Mouse (Mus musculus): ENCODE measurements around the gene Relb. TPM values are rescaled to one million over a fixed set of nuclear protein-coding genes. Genes with fewer than 3 reads are reported as not detected.

Relb gene
- polyA plus RNA-seq (2014; fragmentation: Illumina TruSeq; extraction: RNeasy Lipid Tissue Mini Kit (QIAGEN cat#74804); ENCODE audit: low read depth, low replicate concordance), result 0.11 TPM

DNA sequence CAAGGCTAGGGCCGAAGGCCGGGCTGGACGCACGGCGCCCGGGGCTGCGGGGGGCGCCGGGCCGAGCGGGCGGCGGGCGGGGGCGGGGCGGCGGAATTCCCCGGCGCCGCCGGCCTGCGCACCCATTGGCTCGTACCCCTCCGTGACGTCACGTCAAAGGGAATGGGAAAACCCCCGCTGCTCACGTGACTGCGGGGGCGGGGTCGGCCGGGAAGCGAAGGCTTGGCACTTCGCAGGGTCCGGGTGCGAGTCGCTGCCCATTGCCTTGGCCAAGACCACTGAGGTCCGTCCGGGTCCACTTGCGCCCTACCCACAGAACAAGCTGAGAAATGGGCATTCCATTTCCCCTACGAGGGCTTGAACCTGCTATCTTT, at the start of gene Relb:
TSS of gene Relb (minus strand) at position 78 of the 374 bp plus-strand sequence.

GRCm38 (mm10) chr7:19677872-19678271, 48.6 kb upstream of the Relb start, which contains the start of gene Apoc2:
Gene Apoc2, minus strand, starts transcription at chr7:19677941.

DNA sequence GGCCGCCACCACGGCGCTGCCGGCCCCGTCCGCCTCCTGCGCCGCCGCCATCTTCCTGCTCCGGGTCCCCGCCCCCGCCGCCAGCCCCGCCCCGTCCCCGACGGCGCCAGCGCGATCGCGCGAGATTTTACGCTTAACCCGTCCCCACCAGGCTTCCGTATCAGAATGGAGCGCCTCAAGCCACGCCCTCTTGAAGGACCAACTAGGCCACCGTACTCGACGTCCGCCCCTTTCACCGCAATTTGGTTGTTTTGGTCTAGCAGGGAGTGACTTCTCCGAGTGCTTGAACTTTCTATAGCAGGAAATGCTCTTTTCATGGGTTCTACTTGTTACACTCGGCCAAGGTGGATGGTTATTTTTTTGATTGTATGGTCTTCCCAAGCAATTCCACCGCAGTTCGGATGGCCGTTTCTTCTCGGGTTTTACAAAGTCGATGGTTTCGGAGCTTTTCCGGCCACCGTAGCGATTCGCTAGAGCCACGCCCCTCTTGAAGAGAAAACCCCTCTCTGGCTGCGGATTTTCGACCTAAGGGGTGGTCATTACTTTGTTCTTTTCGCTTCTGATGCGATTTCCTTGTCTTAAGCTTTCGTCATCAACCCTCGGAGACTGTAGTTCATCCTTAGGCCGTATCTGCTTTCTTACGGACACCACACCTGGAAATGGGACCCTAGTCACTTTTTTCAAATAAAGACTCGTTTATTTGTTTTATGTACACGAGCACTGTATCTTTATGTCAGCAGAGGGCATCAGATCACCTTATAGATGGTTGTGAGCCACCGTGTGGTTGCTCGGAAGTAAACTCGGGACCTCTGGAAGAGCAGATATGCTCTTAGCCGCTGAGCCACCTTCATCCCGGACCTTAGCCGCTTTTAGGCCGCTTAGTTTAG, 36.0 kb upstream of the Relb start, which contains the start of gene Clptm1:
TSS of gene Clptm1 (minus strand) at position 79 of the 887 bp plus-strand sequence.

DNA sequence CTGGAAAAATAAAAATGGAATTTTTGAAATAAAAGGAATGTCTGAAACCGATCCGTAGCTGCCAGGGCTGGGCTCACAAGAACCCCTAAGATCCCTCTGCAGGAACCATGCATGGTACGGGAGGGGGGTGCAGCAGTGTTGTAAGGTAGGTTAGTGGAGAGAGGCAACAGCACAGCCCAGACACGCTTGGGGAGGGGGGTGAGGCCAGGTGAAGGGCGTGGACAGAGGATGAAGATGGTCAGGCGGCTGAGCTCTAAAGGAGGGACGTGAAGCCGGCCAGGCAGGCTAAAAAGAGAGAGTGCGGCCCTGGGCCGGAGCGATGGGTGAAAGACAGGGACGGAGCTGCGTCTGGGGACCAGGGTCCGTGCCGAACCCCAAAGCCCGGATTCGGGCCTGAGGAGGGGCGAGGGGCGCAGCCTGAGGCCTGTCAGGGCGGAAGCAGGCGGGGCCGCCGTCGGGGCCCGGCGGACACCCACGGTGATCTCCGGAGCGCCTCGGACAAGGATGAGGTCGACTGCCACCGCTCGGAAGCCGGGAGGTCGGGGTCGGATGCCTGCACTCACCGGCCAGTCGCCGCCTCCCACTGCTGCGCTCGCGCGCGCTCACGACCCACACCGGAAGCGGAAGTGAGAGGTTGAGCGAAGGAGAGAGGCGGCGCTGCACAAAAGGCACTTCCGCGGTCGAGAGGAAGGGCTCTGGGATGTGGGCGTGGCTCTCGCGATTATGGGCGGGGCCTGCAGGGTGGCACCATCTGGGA, 25.2 kb downstream of the Relb start, which contains the start of gene Clasrp:
TSS of gene Clasrp (minus strand) at position 638 of the 757 bp plus-strand sequence.

GRCm38 (mm10) chr7:19577141-19577852, 51.9 kb downstream of the Relb start, which contains the start of the genes Zfp296 and Gemin7:
Gene Zfp296, plus strand, starts transcription at chr7:19577287.
Gene Gemin7, minus strand, starts transcription at chr7:19577595.

GRCm38 (mm10) chr7:19562643-19563410, 66.4 kb downstream of the Relb start, which contains the start of gene Ppp1r37:
Gene Ppp1r37, minus strand, starts transcription at chr7:19563076.

Other genes with a start within 250 kb of the Relb start
- gene Ercc2, start 247.4 kb downstream of the Relb start, polyA plus RNA-seq (2014; fragmentation: Illumina TruSeq; extraction: RNeasy Lipid Tissue Mini Kit (QIAGEN cat#74804); ENCODE audit: low read depth, low replicate concordance), result 0.40 TPM
- not detected for gene Klc3, start 225.3 kb downstream of the Relb start, polyA plus RNA-seq (2014; fragmentation: Illumina TruSeq; extraction: RNeasy Lipid Tissue Mini Kit (QIAGEN cat#74804); ENCODE audit: low read depth, low replicate concordance)
- gene Ckm, start 224.7 kb downstream of the Relb start, polyA plus RNA-seq (2014; fragmentation: Illumina TruSeq; extraction: RNeasy Lipid Tissue Mini Kit (QIAGEN cat#74804); ENCODE audit: low read depth, low replicate concordance), result not detected
- gene Mark4, start 170.6 kb downstream of the Relb start, polyA plus RNA-seq (2014; fragmentation: Illumina TruSeq; extraction: RNeasy Lipid Tissue Mini Kit (QIAGEN cat#74804); ENCODE audit: low read depth, low replicate concordance), result 0.82 TPM
- gene Exoc3l2, start 166.1 kb downstream of the Relb start, polyA plus RNA-seq (2014; fragmentation: Illumina TruSeq; extraction: RNeasy Lipid Tissue Mini Kit (QIAGEN cat#74804); ENCODE audit: low read depth, low replicate concordance), result 0.34 TPM
- 1.6 TPM for gene Bloc1s3, start 121.1 kb downstream of the Relb start, polyA plus RNA-seq (2014; fragmentation: Illumina TruSeq; extraction: RNeasy Lipid Tissue Mini Kit (QIAGEN cat#74804); ENCODE audit: low read depth, low replicate concordance)
- not detected for gene Trappc6a, start 121.0 kb downstream of the Relb start, polyA plus RNA-seq (2014; fragmentation: Illumina TruSeq; extraction: RNeasy Lipid Tissue Mini Kit (QIAGEN cat#74804); ENCODE audit: low read depth, low replicate concordance)
- gene Nkpd1, start 111.6 kb downstream of the Relb start, polyA plus RNA-seq (2014; fragmentation: Illumina TruSeq; extraction: RNeasy Lipid Tissue Mini Kit (QIAGEN cat#74804); ENCODE audit: low read depth, low replicate concordance), result not detected
- gene Ppp1r37, start 66.4 kb downstream of the Relb start, polyA plus RNA-seq (2014; fragmentation: Illumina TruSeq; extraction: RNeasy Lipid Tissue Mini Kit (QIAGEN cat#74804); ENCODE audit: low read depth, low replicate concordance), result 1.3 TPM
- not detected for gene Zfp296, start 52.2 kb downstream of the Relb start, polyA plus RNA-seq (2014; fragmentation: Illumina TruSeq; extraction: RNeasy Lipid Tissue Mini Kit (QIAGEN cat#74804); ENCODE audit: low read depth, low replicate concordance)
- 10.5 TPM for gene Gemin7, start 51.8 kb downstream of the Relb start, polyA plus RNA-seq (2014; fragmentation: Illumina TruSeq; extraction: RNeasy Lipid Tissue Mini Kit (QIAGEN cat#74804); ENCODE audit: low read depth, low replicate concordance)
- gene Clasrp, start 25.0 kb downstream of the Relb start, polyA plus RNA-seq (2014; fragmentation: Illumina TruSeq; extraction: RNeasy Lipid Tissue Mini Kit (QIAGEN cat#74804); ENCODE audit: low read depth, low replicate concordance), result 1.7 TPM
- 20.7 TPM for gene Clptm1, start 35.6 kb upstream of the Relb start, polyA plus RNA-seq (2014; fragmentation: Illumina TruSeq; extraction: RNeasy Lipid Tissue Mini Kit (QIAGEN cat#74804); ENCODE audit: low read depth, low replicate concordance)
- gene Apoc2, start 48.5 kb upstream of the Relb start, polyA plus RNA-seq (2014; fragmentation: Illumina TruSeq; extraction: RNeasy Lipid Tissue Mini Kit (QIAGEN cat#74804); ENCODE audit: low read depth, low replicate concordance), result 44.8 TPM
- not detected for gene Gm44805, start 52.0 kb upstream of the Relb start, polyA plus RNA-seq (2014; fragmentation: Illumina TruSeq; extraction: RNeasy Lipid Tissue Mini Kit (QIAGEN cat#74804); ENCODE audit: low read depth, low replicate concordance)
- gene Apoc4, start 52.0 kb upstream of the Relb start, polyA plus RNA-seq (2014; fragmentation: Illumina TruSeq; extraction: RNeasy Lipid Tissue Mini Kit (QIAGEN cat#74804); ENCODE audit: low read depth, low replicate concordance), result 123 TPM
- gene Apoc1, start 63.2 kb upstream of the Relb start, polyA plus RNA-seq (2014; fragmentation: Illumina TruSeq; extraction: RNeasy Lipid Tissue Mini Kit (QIAGEN cat#74804); ENCODE audit: low read depth, low replicate concordance), result 3,872 TPM
- gene Apoe, start 69.8 kb upstream of the Relb start, polyA plus RNA-seq (2014; fragmentation: Illumina TruSeq; extraction: RNeasy Lipid Tissue Mini Kit (QIAGEN cat#74804); ENCODE audit: low read depth, low replicate concordance), result 941 TPM
- 1.1 TPM for gene Tomm40, start 86.0 kb upstream of the Relb start, polyA plus RNA-seq (2014; fragmentation: Illumina TruSeq; extraction: RNeasy Lipid Tissue Mini Kit (QIAGEN cat#74804); ENCODE audit: low read depth, low replicate concordance)
- gene Nectin2, start 121.0 kb upstream of the Relb start, polyA plus RNA-seq (2014; fragmentation: Illumina TruSeq; extraction: RNeasy Lipid Tissue Mini Kit (QIAGEN cat#74804); ENCODE audit: low read depth, low replicate concordance), result 2.6 TPM
- gene Bcam, start 141.6 kb upstream of the Relb start, polyA plus RNA-seq (2014; fragmentation: Illumina TruSeq; extraction: RNeasy Lipid Tissue Mini Kit (QIAGEN cat#74804); ENCODE audit: low read depth, low replicate concordance), result 0.16 TPM
- 2.6 TPM for gene Cblc, start 167.4 kb upstream of the Relb start, polyA plus RNA-seq (2014; fragmentation: Illumina TruSeq; extraction: RNeasy Lipid Tissue Mini Kit (QIAGEN cat#74804); ENCODE audit: low read depth, low replicate concordance)
- gene Bcl3, start 193.3 kb upstream of the Relb start, polyA plus RNA-seq (2014; fragmentation: Illumina TruSeq; extraction: RNeasy Lipid Tissue Mini Kit (QIAGEN cat#74804); ENCODE audit: low read depth, low replicate concordance), result 5.4 TPM
- gene Gm19345, start 222.6 kb upstream of the Relb start, polyA plus RNA-seq (2014; fragmentation: Illumina TruSeq; extraction: RNeasy Lipid Tissue Mini Kit (QIAGEN cat#74804); ENCODE audit: low read depth, low replicate concordance), result not detected
- not detected for gene Ceacam16, start 231.9 kb upstream of the Relb start, polyA plus RNA-seq (2014; fragmentation: Illumina TruSeq; extraction: RNeasy Lipid Tissue Mini Kit (QIAGEN cat#74804); ENCODE audit: low read depth, low replicate concordance)

Data from liver, adult 10 weeks (tissue).